Mouse (Mus musculus) forebrain, postnatal 0 days (tissue): ENCODE data around the gene Chml. TPM values are rescaled to one million over a fixed set of nuclear protein-coding genes. Genes with fewer than 3 reads are reported as not detected.

Experiments
- ATAC-seq: fragments of 200-750 bp; cut with Nextera tagmentation; 2 replicates; pipeline ENCODE4 v1.8.0; 2017; ENCODE audit warnings: mild to moderate bottlenecking, moderate library complexity
- DNase-seq: peaks from one replicate; pipeline ENCODE4 v3.0.0-alpha.2; 2015
- H3K27ac ChIP-seq: fragments of 300-500 bp; sonication (generic); 2 replicates; pipeline ENCODE4 v1.5.1; 2014; ENCODE audit warnings: low read depth, mild to moderate bottlenecking, antibody characterized with exemption, low read length, moderate library complexity, mixed read lengths
- H3K27me3 ChIP-seq: fragments of 300-500 bp; sonication (generic); 2 replicates; pipeline ENCODE4 v1.6.1; 2014; ENCODE audit warnings: mild to moderate bottlenecking, low read length, mixed read lengths; ENCODE audit not compliant: insufficient read depth
- H3K36me3 ChIP-seq: fragments of 300-500 bp; sonication (generic); 2 replicates; pipeline ENCODE4 v1.6.1; 2014; ENCODE audit warnings: mild to moderate bottlenecking, moderate library complexity; ENCODE audit not compliant: insufficient read depth
- H3K4me1 ChIP-seq: fragments of 300-500 bp; sonication (generic); 2 replicates; pipeline ENCODE4 v1.6.1; 2014; ENCODE audit warnings: antibody characterized with exemption; ENCODE audit not compliant: insufficient read depth
- H3K4me2 ChIP-seq: fragments of 300-500 bp; sonication (generic); 2 replicates; pipeline ENCODE4 v1.6.1; 2014; ENCODE audit warnings: low read depth, mild to moderate bottlenecking, moderate library complexity
- H3K4me3 ChIP-seq: fragments of 300-500 bp; sonication (generic); 2 replicates; pipeline ENCODE4 v1.5.1; 2014; ENCODE audit warnings: low read depth, low read length, mixed read lengths
- H3K9ac ChIP-seq: fragments of 300-500 bp; sonication (generic); 2 replicates; pipeline ENCODE4 v1.6.1; 2014; ENCODE audit warnings: mild to moderate bottlenecking
- H3K9me3 ChIP-seq: fragments of 300-500 bp; sonication (generic); 2 replicates; pipeline ENCODE4 v1.6.1; 2016; ENCODE audit warnings: low read length
- CTCF ChIP-seq: sonication (generic); IDR thresholded peaks from 2 replicates; pipeline ENCODE4 v1.5.1; 2016; ENCODE audit warnings: antibody characterized with exemption, control low read depth, low read depth
- WGBS: fragments of 180-500 bp; shearing (Covaris S2); extraction: QIAGEN DNeasy Blood & Tissue Kit; methylation state at CpG from one replicate; pipeline ENCODE4 v1.1.7; 2014; 5-methylcytosine and 5-hydroxymethylcytosine counted together
- polyA plus RNA-seq: library from polyadenylated mRNA; unstranded; fragments of >200 nt; fragmentation: Nextera tagmentation; extraction: Ambion mirVana; gene quantifications from 2 replicates; pipeline ENCODE4 v1.2.1, GENCODE M21; 2015
- total RNA-seq: library from RNA; depleted of rRNA; stranded (reverse); fragments of >200 nt; gene quantifications from 2 replicates; pipeline ENCODE4 v1.2.3, GENCODE M21; 2014

The Chml gene
- total and polyA plus RNA-seq, 2 experiments from 2014 or later = 2.2 to 10.9 TPM

DNA sequence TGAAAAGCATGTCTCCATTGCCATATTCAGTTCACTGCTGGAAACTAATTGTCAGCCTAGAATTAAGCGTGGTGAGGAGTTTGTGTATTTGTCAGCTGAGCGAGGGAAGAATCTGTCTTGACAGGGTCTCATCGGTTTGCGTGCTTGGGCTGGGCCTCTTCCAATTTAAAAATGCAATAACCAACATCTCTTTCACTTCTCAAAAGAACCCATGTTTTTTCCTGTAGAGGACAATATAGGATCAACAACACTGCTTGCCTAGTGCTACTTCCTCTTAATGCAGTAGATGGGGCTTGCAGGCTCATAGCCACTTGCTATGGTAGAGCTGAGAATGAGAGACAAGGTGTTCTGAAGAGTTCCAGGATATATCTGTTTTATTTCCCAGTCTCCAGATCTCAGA lies 32.8 kb downstream of the Chml start:
- TF ChIP-seq CTCF = no peak
- H3K4me2 ChIP-seq = no peak overlapping the region
- 91% methylated on average over 4 of the region's 4 CpGs for whole genome bisulfite sequencing

DNA sequence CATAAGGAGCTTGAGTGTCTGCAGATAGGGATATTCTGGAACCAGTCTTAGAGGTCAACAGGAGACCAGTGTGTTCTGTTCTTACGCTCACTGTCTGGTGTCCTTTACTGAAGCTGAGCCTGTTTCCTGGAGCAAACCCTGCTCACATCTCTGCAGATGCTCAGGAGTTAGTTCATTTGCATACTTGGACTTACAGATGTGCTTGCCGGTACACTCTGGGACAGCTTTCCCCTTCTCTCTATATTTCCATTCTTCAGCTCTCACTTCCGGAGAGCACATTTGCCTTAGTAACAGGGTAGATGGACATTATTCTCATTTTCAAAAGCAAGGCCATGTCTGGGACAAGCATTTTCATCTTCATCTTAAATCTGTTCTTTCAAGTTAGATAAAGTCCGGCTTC lies 44.1 kb downstream of the Chml start:
- no peaks in the 10 kb centered on the region for H3K9me3 ChIP-seq

More for the DNA sequence above, 32.8 kb downstream of the Chml start:
- no peaks in the 10 kb centered on the region for H3K9me3 ChIP-seq
- DNase-seq (no peak), ATAC-seq (no peak)
- H3K4me1 ChIP-seq = no peaks in the 10 kb centered on the region
- H3K4me3 ChIP-seq = no peak overlapping the region
- H3K9ac ChIP-seq = no peak overlapping the region
- H3K27ac ChIP-seq = no peak overlapping the region
- H3K27me3 ChIP-seq = no peaks in the 10 kb centered on the region
- no peaks in the 10 kb centered on the region for H3K36me3 ChIP-seq

DNA sequence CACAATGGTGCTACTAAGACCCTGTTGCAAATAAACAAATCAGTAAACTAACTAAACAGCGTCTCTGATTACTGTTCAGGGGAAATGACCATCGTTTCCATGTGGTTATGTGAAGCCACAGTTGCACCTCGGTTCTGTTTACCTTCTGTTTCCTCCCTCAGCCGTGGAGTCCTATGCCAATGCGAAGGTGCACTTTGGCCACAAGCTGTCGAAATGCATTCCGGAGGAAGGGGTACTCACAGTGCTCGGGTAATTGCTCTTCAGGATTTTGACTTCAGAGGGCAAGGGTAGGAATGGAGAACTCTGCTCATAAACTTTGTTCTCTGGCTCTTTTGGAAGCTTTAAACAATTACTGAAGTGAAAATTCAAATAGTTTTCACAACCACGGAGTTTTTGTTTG lies 45.7 kb downstream of the Chml start:
- H3K27ac ChIP-seq = no peak overlapping the region
- 80% methylated on average over 9 of the region's 9 CpGs for WGBS
- ATAC-seq = no peak

More for the DNA sequence above, 44.1 kb downstream of the Chml start:
- DNase-seq (no peak), ATAC-seq (no peak)
- H3K4me2 ChIP-seq = no peak overlapping the region
- H3K27ac ChIP-seq = no peak overlapping the region
- H3K4me3 ChIP-seq = no peak overlapping the region
- H3K36me3 ChIP-seq = no peaks in the 10 kb centered on the region
- TF ChIP-seq CTCF = no peak
- H3K4me1 ChIP-seq = no peaks in the 10 kb centered on the region
- H3K27me3 ChIP-seq = no peaks in the 10 kb centered on the region
- 96% methylated on average over 4 of the region's 4 CpGs for WGBS
- no peak overlapping the region for H3K9ac ChIP-seq

DNA sequence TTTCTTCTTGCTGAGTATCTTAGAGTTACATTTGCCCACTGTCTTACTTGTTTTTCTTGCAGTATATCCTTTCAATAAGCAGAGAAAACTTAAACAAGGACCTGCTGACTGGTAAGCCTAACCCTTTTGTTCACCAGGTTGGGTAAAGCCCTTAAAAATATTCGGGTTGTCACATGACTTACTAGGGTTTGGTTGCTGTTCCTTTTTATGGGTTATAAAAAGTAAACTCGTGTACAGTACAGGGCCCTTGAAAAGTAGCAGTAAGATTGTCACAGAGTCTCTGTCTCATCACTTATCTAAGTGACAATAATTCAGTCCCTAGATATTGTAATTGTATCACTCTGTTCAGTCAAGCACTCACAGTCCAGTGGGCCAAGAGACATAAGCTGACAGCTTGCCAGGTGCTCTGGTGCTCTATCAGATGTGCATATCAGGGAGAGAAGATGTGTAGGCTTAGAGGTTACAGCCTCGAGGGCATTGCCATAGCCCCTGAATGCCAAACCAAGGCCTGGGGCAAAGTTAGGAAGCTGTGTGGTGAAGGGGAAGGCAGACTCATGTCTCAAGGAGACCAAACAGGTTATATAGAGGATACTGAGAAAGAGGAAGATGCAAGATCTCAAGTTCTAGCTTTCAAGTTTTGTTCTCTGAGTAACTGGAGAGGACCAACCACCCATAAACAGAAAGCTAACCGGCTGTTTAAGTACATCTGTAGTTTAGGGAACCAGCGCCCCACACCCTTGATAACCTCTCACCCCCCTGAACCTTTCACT lies 49.0 kb downstream of the Chml start:
- H3K4me1 ChIP-seq = no peaks in the 10 kb centered on the region
- H3K4me3 ChIP-seq = no peak overlapping the region
- no peak for DNase-seq
- no peak for TF ChIP-seq CTCF
- no peaks in the 10 kb centered on the region for H3K27me3 ChIP-seq
- no peaks in the 10 kb centered on the region for H3K36me3 ChIP-seq
- no peak overlapping the region for H3K27ac ChIP-seq
- ATAC-seq = no peak
- H3K9ac ChIP-seq = no peak overlapping the region
- no peak overlapping the region for H3K4me2 ChIP-seq
- WGBS = 78% methylated on average over 5 of the region's 5 CpGs
- no peaks in the 10 kb centered on the region for H3K9me3 ChIP-seq

More for the DNA sequence above, 45.7 kb downstream of the Chml start:
- H3K4me1 ChIP-seq = no peaks in the 10 kb centered on the region
- H3K9ac ChIP-seq = no peak overlapping the region
- DNase-seq = no peak
- H3K9me3 ChIP-seq = no peaks in the 10 kb centered on the region
- H3K4me3 ChIP-seq = no peak overlapping the region
- no peak overlapping the region for H3K4me2 ChIP-seq
- no peaks in the 10 kb centered on the region for H3K36me3 ChIP-seq
- no peaks in the 10 kb centered on the region for H3K27me3 ChIP-seq
- no peak for TF ChIP-seq CTCF

DNA sequence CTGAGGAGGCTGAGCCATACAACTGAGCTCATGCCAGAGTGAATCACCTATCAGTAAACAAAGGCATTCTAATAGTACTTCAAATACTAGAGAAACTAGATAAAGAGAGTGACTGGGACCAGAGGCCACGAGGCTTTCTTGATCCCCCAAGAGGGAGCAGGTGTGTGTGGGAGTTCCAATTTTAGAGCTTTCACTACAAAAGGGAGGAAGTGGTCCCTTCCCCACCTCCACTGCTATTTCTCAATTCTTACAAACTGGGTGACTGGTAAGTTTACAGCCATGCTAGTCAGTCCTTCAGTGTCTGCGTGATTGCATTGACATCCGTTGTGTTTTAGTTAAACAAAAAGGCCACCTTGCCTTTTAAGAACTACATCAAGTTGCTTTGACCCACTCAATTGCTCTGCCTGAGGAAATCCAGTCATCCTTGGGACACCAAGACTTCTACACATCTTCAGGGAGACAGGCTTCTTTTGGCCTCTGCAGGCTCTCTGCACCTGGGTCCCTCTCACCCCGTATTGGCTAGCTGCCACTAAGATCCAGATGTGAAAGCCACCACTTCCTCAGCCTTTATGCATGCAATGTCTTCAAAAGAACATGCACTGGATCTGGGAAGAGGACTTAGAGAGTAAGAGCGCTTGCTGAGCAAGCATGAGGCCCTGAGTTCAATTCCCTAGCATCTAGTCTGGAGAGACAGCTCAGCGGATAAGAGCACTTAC lies 52.1 kb downstream of the Chml start:
- Histone ChIP-seq H3K4me1 (no peaks in the 10 kb centered on the region), H3K27me3 (no peaks in the 10 kb centered on the region), H3K9ac (no peak overlapping the region), H3K4me3 (no peak overlapping the region), H3K9me3 (no peaks in the 10 kb centered on the region), H3K4me2 (no peak overlapping the region), H3K27ac (no peak overlapping the region), H3K36me3 (no peaks in the 10 kb centered on the region)
- TF ChIP-seq CTCF = no peak
- no peak for ATAC-seq
- DNase-seq = no peak
- 86% methylated on average over 6 of the region's 6 CpGs for WGBS

DNA sequence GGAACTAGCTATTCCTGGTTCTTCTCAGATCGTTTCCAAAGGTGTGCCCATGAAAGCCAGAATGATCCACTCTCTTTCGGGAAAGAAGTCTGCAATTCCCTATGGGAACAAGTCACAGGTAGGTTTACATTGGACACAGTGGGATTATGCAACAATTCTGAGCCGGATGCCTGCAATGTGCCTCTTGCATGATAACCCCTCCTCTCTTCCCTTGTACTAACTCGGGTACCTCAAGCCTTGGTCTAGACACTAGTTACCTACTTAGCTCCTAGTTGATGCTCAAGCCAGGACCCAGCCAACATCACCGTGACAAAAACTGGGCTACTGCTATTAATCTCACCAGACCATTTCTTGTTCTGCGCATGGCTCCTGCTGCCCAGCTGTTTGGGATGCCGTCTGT lies 53.6 kb downstream of the Chml start:
- Histone ChIP-seq H3K4me2 (no peak overlapping the region), H3K27ac (no peak overlapping the region), H3K4me3 (no peak overlapping the region), H3K36me3 (no peaks in the 10 kb centered on the region), H3K9ac (no peak overlapping the region), H3K27me3 (no peaks in the 10 kb centered on the region), H3K4me1 (no peaks in the 10 kb centered on the region), H3K9me3 (no peaks in the 10 kb centered on the region)
- DNase-seq (no peak), ATAC-seq (no peak)
- TF ChIP-seq CTCF = no peak
- WGBS = 79% methylated on average over 7 of the region's 7 CpGs

DNA sequence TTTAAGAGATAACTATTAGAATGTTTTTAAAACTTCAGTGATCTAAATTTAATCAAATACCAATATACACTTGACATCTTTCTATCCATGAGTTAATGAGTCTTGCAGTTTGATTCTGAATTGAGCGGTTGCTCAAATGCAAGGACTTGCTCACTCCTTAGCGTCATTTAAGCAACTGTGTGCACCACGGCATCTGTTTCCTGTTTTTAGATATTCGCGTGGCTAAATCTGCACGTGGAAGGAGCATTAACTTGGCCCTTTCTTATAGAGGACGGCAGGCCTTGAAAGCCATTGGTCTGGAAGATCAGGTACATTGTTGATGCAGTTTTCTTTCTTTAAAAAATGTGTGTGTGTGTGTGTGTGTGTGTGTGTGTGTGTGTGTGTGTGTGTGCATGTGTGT lies 55.0 kb downstream of the Chml start:
- H3K4me2 ChIP-seq = no peak overlapping the region
- ATAC-seq (no peak), DNase-seq (no peak)
- 72% methylated on average over 7 of the region's 7 CpGs for WGBS
- no peaks in the 10 kb centered on the region for H3K36me3 ChIP-seq
- no peak overlapping the region for H3K9ac ChIP-seq
- H3K27ac ChIP-seq = no peak overlapping the region
- TF ChIP-seq CTCF = no peak
- H3K9me3 ChIP-seq = no peaks in the 10 kb centered on the region
- H3K4me1 ChIP-seq = no peaks in the 10 kb centered on the region
- H3K4me3 ChIP-seq = no peak overlapping the region
- H3K27me3 ChIP-seq = no peaks in the 10 kb centered on the region
